Mouse (Mus musculus) hematopoietic stem cell, adult 5-6 weeks (primary cell): ENCODE measurements around the gene Mamstr. TPM values are rescaled to one million over a fixed set of nuclear protein-coding genes. Genes with fewer than 3 reads are reported as not detected.
A peak's percentile ranks its signal among the peaks of the same experiment; 100 is the strongest.

Experiments used
- ATAC-seq, 2 experiments: fragments of 125-278 bp in 1 of 2; replicated peaks in 1 of 2; 2 replicates each; pipeline ENCODE4 v1.8.0; 2016 to 2017; ENCODE audit warnings: inconsistent platforms in 2 of 2, mild to moderate bottlenecking in 2 of 2, moderate number of reproducible peaks in 2 of 2, low read depth in 1 of 2, moderate TSS enrichment in 1 of 2; ENCODE audit not compliant: low FRiP score in 2 of 2, poor library complexity in 2 of 2, severe bottlenecking in 2 of 2, insufficient read depth in 1 of 2, low TSS enrichment in 1 of 2
- total RNA-seq: library from RNA; stranded (forward); fragments of 172-1452, 232-1000 nt; gene quantifications from 2 replicates; pipeline ENCODE4 v1.2.3, GENCODE M21; 2017

Gene Mamstr
- total RNA-seq, 1 experiment from 2014 or later = not detected

DNA sequence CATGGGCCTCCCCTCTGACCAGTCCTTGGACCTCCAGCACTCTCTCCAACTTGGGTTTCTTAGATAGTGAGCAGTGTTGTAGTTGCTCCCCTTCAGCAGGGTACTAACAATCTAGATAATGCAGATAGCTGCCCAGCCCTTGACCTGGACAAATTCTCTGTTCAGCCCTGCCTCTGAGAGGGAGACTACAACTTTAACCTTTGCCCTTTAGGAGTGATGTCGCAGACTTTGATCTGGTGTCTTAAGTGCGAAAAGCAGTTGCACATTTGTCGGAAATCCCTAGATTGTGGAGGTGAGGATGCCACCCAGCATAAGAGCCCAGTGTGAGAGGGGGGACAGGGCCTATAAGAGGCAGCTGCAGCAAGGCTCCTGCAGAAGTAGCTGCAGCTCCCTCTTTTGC, 15.1 kb upstream of the Mamstr start:
- no peak for ATAC-seq

DNA sequence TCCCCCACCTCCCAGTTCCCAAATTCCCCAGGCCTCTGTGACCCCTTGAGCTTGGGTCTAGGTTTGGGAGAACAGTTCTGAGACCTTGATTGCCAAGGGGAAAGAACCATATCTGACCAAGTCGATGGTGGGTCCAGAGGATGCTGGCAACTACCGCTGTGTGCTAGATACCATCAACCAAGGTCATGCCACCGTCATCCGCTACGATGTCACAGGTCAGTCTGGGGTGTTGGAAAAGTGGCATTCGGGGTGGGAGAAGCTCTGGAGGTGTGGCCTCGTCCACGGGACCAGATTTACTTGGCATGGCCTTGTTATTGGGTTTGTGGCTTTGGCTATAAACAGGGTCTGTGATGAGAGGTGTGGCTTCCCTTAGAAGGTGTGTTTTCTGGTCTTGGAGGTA, 14.3 kb upstream of the Mamstr start:
- no peak for ATAC-seq

DNA sequence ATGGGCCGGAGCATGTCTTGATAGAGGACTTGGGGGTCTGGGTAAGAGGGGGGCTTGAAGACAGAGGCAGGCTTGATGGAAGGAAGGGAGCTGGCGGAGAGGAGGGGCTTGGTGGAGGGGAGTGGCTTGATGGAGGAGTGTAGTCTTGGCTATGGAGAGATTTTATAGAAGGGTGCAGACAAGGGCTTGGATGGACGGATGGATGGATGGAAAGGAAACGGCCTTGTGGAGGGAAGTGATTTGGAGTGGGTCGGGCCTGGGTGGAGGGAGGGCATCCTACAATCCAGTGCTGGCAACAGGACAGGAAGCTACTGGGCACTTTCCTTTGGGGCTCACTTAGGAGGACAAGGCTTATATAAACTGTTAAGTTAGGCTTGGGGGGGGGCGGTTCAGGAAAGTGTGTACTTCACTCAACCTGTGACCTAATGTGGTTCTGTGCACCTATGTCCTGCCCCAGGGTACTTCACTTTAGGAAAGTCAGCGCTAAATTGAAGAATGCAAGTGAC, 13.2 kb upstream of the Mamstr start:
- no peak for ATAC-seq

DNA sequence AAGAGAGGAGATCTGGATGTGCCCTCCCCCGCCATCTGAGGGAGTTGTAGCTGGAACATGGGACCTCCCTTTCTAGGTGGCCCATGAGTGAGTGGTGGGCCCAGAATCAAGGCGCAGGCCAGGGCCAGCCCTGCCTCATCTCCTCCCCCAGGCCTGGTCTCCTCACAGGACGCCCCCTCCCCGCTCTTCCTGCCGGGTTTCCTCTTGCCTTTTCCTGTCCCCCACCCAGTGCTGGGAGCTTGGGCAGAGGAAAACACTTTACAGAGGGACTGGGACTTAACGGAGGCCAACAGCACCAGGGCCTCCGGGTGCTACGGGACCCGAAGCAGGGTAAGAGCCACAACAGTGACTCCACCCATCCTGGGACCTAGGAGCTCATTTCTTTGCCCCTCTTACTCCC, 12.5 kb upstream of the Mamstr start, which contains the start of gene Rasip1:
Gene Rasip1, plus strand, starts transcription at position 228 of the 400 bp plus-strand sequence.
- ATAC-seq = no peak

DNA sequence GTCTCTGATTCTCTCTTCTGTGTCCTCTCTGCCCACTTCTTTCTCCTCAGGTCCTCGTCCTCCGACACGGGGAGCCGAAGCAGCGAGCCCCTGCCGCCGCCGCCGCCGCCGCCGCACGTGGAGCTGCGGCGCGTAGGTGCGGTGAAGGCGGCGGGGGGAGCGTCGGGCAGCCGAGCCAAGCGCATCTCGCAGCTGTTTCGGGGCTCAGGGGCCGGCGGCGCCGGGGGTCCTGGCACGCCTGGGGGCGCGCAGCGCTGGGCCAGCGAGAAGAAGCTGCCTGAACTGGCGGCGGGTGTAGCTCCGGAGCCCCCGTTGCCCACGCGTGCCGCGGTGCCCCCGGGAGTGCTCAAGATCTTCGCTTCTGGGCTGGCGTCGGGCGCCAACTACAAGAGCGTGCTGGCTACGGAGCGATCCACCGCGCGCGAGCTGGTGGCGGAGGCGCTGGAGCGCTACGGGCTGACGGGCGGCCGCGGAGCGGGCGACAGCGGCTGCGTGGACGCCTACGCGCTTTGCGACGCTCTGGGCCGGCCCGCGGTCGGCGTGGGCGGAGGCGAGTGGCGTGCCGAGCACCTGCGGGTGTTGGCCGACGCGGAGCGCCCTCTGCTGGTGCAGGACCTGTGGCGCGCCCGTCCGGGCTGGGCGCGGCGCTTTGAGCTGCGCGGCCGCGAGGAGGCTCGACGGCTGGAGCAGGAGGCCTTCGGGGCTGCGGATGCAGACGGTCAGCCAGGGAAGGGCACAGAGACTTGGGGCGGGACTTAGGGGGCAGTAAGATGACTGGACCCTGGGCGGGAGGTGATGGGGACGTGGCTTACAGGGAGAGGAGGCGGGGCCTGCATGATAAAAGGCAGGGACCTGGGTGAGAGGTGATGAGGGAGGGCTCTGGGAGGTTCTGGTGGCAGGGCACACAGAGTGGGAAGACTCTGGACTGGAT, 11.1 kb upstream of the Mamstr start:
- peak; percentile 82 to 83 for ATAC-seq

DNA sequence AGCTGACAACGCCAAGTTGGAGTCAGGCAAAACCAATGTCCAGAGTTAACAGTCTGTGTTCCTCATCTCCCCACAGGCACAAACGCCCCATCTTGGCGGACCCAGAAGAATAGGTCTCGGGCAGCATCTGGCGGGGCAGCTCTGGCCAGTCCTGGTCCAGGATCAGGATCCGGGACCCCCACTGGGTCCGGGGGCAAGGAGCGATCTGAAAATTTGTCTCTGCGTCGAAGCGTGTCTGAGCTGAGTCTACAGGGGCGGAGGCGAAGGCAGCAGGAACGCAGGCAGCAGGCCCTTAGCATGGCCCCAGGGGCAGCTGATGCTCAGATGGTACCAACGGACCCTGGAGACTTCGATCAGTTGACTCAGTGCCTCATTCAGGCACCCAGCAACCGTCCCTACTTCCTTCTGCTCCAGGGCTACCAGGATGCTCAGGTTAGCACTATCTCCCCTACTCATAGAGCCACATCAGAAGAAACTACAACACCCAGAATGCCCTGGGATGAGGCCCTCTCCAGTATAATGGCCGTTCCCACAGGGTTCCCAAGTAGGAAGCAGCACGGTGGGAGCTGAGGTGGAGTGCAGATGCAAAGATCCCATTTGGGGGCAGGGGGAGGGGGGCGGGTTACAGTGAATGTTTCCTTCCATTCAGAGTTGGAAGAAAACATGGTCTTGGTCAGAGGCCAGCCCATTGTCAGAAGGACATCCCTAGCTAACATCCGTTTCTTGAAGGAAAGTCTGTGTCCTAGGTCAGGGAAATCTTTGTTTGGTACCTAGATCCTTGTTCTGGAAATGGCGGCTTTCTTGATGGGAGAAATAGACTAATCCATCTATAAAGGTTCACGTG, 9.5 kb upstream of the Mamstr start:
- no peak for ATAC-seq

DNA sequence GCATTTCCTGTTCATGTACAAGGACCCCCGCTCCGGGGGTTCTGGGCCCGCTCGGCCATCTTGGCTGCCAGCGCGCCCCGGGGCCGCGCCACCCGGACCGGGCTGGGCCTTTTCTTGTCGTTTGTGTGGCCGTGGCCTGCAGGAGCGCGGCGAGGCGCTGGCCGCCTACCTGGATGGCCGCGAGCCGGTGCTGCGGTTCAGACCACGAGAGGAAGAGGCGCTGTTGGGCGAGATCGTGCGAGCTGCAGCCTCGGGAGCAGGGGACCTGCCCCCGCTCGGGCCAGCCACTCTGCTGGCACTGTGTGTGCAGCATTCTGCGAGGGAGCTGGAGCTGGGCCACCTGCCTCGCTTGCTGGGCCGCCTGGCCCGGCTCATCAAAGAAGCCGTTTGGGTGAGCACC, 7.3 kb upstream of the Mamstr start:
- ATAC-seq = no peak

DNA sequence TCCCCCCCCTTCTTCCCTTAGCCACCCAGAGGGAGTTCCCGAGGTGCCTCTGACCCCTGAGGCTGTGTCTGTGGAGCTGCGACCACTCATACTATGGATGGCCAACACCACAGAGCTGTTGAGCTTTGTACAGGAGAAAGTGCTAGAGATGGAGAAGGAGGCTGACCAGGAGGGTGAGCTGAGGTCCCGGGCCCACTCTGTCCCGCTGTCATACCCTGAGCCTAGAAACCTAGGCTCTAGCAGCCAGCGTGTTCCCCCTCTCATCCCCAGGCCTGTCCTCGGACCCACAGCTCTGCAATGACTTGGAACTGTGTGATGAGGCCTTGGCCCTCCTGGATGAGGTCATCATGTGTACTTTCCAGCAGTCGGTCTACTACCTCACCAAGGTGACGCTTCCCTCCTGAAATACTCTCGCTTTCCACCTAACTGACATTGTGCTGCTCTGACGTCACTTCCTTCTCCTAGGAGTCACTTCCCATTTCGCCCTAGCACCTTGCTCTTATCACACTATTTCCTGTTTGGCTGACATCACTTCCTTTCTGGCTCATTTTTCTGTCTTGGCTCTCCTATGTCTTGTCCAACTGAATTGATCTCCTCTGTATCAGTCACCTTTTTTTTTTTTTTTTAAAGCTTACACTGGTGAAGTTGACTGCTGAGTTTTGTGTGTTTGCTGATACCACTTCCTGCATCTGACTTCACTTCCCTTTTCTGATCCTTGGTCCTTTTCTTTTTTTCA, 4.7 kb upstream of the Mamstr start:
- peak; percentile 73 to 82 for ATAC-seq

DNA sequence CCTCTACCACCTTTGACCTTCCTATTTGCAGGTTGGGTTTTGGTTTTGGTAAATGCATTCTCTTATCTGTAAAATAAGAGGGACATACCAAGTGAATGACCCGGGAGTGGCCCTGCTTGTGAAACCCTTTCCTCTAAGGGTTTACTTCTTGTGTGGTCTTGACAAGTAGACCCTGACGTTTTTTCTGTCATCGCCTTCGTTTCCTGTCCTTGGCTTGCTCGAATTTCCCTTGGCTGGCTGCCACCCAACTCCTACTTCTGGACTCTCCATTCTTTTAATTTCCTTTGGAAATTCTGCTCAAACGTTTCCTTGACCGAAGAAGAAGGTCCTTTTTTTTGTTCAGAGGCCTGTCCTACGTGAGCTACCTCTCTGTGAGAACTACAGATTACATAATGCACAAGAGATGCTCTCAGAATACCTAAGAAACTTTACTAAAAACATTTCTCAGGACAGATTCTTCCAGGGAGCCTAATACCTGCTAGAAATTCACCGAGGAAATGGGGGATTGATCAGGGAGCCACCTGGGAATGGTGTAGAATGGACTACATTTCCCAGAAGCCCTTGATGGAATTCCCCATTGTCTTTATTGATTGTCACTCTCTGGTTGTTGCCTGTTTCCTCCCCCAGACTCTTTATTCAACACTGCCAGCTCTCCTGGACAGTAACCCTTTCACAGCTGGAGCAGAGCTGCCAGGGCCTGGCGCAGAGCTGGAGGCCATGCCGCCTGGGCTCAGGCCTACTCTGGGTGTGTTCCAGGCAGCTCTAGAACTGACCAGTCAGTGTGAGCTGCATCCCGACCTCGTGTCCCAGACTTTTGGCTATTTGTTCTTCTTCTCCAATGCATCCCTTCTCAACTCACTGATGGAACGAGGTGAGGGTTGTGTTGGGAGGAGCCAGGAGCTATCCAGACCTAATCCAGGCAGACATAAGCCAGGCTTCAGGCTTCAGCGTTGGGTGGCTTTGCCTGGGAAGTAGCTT, 3.8 kb upstream of the Mamstr start:
- no peak; a peak in 1 of 4 replicates for ATAC-seq

DNA sequence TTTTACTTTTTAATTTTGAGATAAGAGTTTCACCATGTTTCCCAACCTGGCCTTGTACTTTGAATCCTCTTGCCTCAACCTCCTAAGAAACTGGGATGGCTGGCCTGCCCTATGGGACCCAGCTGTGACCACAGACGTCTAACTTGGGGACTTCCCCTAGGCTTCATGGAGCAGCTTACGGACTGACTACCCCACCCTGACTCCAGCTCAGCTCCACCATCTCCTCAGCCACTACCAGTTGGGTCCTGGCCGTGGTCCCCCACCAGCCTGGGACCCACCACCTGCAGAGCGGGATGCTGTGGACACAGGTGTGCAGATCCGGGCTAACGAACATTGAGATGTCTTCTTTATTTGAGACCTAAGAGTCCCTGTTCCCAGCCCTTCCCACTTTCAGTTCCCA, 2.1 kb upstream of the Mamstr start:
- ATAC-seq = no peak

DNA sequence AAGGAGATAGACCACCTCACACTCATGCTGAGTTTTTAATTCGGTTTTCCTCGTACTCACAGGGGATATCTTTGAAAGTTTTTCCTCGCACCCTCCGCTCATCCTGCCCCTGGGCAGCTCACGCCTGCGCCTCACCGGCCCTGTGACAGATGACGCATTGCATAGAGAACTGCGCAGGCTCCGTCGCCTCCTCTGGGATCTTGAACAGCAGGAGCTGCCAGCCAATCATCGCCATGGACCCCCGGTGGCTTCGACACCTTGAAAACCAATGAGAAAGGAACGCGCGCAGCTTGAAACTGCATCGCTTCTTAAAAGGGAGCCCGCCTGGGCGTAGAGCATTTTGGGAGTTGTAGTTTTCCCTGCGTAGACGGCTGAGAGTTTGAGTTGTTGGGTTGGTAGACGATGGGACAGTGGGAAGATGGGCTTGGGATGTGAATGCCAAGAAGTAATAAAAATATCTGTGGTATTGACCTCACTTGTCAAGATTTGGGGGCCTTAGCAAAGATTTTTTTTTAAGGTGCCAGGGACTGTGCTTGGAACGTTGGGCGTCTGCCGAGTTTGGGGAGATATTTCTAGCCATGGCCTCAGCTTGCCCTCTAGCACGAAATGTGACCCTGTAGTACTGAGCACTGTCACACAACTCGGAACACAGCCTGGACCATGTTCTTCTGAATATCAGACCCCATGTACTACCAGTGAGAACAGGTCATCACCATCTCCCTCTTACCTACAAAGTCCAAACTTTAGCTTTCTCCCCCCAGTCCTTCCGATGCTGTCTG, 965 bp upstream of the Mamstr start:
- ATAC-seq = no peak

DNA sequence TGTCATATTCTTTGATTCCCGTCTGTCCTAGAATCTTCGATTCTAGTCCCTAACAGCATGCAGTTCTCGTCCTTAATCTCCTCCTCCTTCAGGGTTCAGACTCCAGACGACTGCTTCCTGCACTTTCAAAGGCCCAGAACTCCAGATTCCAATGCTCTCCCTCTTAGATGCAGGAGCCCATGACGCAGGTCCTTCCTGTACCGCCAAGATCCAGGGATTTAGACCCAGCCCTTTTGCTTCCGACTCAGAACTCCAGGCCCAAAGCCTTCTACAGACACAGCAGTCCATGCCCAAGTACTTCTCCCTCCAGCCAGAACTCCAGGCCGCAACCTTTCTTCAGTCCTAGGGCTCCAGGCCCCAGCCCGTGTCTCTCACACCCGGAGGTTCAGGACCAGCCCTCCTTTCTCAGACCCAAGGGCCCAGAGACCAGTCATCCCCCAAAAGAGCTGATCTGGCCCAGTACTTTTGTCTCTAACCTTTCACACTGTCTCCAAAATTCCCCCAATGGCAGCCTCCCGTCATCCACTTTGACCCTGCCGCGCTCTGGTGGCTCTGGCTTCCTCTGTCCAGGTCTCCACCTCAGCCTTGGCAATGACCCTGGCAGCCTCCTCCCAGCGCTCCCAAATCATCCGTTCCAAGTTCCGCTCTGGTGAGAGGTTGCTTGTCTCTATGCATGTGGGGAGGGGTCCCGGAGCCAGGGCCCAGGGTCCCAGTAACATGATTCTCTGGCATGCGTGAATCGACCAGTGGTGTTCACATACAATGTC, 597 bp downstream of the Mamstr start:
- ATAC-seq = no peak

DNA sequence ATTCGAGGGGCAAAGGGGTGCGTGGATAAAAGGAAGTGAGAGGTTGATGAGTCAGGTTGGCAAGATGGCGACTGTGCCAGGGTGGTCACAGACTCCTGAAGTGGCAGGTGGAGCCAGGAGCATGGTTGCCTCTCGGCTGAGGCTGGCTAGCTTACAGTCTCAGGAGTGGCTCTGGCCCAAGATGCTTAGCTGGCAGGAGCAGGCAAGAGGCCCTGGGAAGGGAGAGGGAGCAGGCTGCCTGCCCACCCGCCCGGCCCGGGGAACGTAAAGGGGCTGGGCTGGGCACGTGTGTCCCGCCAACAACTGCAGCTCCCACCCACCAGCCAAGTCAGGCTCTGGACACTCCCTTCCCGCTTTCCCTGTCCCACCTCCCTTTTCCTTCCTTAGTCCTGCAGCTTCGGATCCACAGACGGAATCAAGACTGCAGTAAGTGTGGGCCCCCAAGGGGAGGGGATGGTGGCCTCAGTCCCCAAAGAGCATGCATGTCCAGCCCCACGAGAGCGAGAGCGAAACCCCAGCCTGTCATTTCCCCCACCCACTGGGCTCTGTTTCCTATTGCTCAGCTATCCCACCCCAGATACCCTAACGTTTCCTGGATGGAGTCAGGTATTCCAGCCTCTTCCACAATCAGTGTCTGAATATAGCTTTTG, 1.7 kb downstream of the Mamstr start:
- no peak for ATAC-seq

DNA sequence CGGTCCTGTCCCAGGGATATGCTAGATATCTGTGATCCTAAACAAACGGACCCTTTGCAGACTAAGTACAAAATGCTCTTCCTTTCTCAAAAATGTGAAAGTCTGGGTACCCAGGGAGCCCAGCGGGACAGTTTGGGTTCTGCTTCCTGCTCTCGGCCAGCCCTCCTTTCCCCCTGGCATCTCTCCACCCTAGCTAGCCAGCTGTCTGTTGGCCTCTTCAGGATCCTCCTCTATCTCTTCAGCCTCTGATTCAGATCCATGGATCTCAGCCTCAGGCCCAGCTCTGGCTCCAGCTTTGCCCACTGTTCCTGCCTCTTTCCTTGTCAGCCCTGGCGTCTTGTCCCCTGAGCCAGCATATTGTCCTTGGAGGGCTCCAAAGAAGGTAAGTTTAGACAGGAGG, 2.3 kb downstream of the Mamstr start:
- no peak for ATAC-seq
